Mouse (Mus musculus): Measurements from ENCODE around the gene Cnfn. TPM values are rescaled to one million over a fixed set of nuclear protein-coding genes. Genes with fewer than 3 reads are reported as not detected.
"Not testable (repeated sequence)": the region's sequence is repeated elsewhere in the genome, so short reads cannot be mapped to it uniquely, and the experiment has no call there.

The Cnfn gene
- total RNA-seq, 2 experiments from 2014 or later, result not detected

- intact Hi-C loops (cut with DNase I), result loop anchor here (5.0 kb wide), 1 partner anchor 60 kb away; the partner anchor contains the start of gene Megf8
- DNase-seq, result no peak
These were observed 7.7 kb upstream of the Cnfn start for GRCm38 (mm10) chr7:25377100-25377700.

GRCm38 (mm10) chr7:25376556-25376955 is 7.0 kb upstream of the Cnfn start:
- intact Hi-C loops (cut with DNase I), result loop anchor here (5.0 kb wide), 1 partner anchor 59 kb away; the partner anchor contains the start of gene Megf8
- DNase-seq, result peak; percentile 86 to 91

DNA sequence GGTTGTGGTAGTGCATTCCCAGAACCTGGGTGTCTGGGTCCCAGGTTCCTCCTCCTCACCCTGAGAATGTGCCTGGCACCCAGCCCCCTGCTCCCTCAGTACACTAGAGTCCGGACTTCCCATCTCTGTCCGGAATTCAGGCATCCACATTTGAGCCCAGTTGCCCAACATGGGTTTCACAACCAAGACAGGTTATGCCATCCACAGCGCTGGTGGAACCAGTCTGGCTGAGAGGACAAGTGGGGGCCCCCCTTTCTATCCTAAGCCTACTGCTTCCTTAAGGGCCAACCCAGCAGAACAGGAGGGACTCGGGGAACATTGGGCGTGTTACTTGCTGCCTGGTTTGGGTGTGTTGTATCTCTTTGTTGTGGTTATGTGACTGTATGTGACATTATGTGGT is 2.9 kb upstream of the Cnfn start:
- DNase-seq, result no peak
- intact Hi-C loops (cut with DNase I), result no loop called here

- intact Hi-C loops (cut with DNase I), result loop anchor here (2.0 kb wide), 1 partner anchor 32 kb away; no protein-coding TSS in a partner anchor
- DNase-seq, result no peak
These were observed 1.2 kb downstream of the Cnfn start for GRCm38 (mm10) chr7:25368333-25368732.

DNA sequence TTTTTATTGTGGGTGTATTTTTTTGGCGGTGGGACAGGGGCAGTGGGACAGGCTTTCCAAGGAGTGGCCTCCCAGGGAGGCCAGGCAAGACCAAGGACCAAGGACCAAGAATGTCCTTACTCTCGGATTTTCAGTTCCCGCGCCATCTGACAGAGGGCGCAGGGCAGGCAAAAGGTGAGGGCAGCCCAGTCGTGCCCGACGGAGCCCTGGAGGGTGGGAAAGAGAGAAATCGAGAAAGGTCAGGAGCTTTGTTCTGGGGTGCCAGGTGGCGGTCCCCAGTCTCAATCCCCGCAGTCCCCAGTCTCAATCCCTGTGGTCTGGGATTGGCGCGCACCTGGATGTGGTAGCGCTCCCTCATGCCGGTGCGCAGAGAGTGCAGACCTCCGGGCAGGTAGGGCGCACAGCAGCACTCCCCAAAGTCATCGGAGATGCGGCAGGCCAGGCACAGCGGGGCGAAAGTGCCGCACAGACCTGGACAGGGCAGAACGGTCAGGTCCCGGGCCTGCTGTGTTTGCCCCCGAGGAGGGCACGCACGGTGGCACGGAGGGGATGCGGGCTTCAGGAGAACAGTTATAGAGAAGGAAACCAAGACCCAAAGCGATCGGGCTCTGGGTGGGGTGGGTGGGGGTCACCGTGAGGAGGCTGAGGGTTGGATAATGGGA is 1.8 kb downstream of the Cnfn start:
- DNase-seq, result no peak
- intact Hi-C loops (cut with DNase I), result loop anchor here (2.0 kb wide), 1 partner anchor 33 kb away; no protein-coding TSS in a partner anchor

GRCm38 (mm10) chr7:25365937-25366625 is 3.4 kb downstream of the Cnfn start:
- DNase-seq, result no peak
- intact Hi-C loops (cut with DNase I), result no loop called here

DNA sequence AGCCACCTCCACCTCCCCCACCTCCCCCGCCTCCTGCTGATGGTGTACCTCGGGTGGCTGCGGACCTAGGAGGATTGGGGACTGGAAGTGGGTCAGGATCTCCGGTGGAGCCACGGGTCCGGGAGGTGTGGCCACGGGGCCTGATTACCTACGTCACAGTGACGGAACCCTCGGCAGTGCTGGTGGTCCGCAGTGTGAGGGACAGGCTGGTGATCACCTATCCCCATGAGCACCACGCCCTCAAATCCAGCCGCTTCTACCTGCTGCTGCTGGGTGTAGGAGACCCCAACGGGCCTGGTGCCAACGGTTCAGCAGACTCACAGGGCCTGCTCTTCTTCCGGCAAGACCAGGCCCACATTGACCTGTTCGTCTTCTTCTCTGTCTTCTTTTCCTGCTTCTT is 5.9 kb downstream of the Cnfn start:
- DNase-seq, result no peak
- intact Hi-C loops (cut with DNase I), result no loop called here

DNA sequence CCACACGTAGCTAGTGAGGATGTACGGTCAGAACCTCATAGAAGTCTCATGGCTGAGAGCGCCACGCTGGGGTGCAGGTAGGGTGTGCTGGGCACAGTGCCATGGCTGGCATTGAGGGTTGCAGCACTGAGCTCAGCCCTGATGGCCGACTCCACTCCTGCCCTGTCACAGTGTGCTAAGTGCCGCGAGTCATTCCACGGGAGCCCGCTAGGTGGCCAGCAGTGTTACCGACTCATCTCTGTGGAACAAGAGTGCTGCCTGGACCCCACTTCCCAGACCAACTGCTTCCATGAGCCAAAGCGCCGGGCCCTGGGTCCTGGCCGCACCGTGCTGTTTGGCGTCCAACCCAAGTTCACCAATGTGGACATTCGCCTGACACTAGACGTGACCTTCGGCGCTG is 6.4 kb downstream of the Cnfn start:
- intact Hi-C loops (cut with DNase I), result no loop called here

DNA sequence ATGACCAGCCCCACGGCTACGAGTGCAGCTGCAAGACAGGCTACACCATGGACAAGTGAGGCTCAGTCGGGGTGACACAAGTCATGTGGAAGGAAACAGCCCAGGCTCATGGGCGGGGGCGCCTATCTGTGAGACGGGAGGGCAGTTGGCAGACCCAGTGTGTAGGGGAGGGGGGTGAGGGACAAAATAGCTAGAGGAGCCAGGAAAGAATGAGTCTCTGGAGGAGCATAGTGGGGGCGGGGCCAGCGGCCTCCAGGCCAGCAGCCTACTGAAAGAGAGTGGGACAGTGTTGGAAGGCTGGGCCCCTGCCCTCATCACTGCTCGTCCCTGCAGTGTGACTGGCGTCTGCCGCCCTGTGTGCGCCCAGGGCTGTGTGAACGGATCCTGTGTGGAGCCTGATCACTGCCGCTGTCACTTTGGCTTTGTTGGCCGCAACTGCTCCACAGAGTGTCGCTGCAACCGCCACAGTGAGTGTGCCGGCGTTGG is 10.8 kb downstream of the Cnfn start:
- intact Hi-C loops (cut with DNase I), result no loop called here
- no peak for DNase-seq

More for the DNA sequence above, 6.4 kb downstream of the Cnfn start:
- DNase-seq, result no peak

GRCm38 (mm10) chr7:25348861-25349260 is 20.7 kb downstream of the Cnfn start:
- no peak for DNase-seq
- intact Hi-C loops (cut with DNase I), result no loop called here

DNA sequence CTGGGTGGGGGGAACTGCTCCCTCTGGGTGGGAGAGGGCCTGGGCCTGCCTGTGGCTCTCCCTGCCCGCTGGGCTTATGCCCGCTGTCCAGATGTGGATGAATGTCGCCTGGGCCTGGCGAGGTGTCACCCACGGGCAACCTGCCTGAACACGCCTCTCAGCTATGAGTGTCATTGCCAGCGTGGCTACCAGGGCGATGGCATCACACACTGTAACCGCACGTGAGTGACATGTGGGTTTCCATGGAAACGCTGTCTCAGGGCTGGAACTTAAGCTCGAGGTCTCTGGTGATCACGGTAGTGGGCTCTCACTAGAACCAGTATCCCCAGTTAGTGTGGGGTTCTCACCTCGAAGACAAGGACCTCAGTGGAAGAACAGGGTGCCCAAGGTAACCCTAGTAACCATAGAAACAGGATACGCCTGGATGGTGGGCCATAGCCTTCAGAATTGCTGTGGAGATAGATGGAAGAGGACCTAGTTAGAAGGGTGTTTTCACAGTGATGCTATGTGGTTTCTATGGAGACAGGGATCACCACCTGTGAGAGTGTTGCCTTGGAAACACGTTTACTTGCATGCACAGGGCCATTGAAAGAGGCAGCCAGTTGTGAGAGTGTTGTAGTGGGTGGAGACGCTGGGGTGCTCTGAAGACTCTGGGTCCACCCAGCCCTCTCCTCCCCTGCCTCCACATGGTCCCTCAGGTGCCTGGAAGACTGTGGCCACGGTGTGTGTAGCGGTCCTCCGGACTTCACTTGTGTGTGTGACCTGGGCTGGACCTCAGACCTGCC is 28.3 kb downstream of the Cnfn start:
- DNase-seq, result no peak

DNA sequence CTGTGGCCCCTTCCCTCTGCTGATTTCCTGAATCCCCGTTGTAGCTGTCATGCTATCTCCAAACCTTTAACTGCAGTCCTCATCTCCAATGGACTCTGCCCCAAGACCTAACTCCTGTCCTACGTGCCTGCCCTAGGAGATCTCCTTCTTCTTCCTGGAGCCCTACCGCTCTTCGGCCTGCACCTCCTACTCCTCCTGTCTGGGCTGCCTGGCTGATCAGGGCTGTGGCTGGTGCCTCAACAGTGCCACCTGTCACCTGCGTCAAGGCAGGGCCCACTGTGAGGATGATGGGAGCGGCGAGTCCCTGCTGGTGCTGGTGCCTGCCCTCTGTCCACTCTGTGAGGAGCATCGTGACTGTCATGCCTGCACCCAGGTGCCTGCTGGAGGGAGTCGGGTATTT is 30.2 kb downstream of the Cnfn start:
- DNase-seq, result no peak
- intact Hi-C loops (cut with DNase I), result no loop called here

More for the DNA sequence above, 28.3 kb downstream of the Cnfn start:
- intact Hi-C loops (cut with DNase I), result no loop called here

DNA sequence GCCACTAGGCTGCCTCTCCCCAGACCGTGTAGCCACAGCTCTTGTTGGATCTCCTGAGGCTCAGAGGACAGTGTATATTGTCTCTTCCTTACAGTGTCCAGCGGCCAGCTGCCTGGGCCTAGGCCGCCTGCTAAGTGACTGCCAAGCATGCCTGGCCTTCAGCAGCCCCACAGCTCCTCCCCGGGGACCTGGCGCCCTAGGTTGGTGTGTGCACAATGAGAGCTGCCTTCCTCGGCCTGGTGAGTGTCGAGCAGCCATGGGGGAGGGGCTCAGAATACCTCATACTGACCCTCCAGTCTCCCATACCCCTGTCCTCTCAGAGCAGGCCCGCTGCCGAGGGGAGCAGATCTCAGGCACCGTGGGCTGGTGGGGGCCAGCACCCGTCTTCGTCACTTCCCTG is 35.1 kb downstream of the Cnfn start:
- intact Hi-C loops (cut with DNase I), result loop anchor here (5.0 kb wide), 1 partner anchor 202 kb away; no protein-coding TSS in a partner anchor
- no peak for DNase-seq

GRCm38 (mm10) chr7:25333596-25334307 is 35.8 kb downstream of the Cnfn start:
- intact Hi-C loops (cut with DNase I), result loop anchor here (5.0 kb wide), 1 partner anchor 201 kb away; no protein-coding TSS in a partner anchor

DNA sequence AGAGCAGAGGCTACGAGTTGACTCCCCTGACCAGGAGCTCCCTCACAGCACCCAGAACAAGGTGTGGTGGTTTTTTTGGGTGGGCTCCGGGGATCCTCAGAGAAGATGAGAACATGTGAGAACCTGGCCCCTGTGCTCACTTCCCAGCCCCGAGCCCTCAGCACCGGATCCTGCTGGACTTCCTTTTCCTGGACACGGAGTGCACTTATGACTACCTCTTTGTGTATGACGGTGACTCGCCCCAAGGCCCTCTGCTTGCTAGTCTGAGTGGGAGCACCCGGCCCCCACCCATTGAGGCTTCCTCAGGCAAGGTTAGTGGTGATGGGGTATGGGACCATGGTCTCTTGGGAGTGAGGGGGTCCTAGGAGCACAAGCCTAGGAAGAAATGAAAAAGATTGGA is 43.3 kb downstream of the Cnfn start:
- intact Hi-C loops (cut with DNase I), result loop anchor here (5.0 to 10.0 kb wide), 2 partner anchors 76 to 251 kb away; partner anchors contain the start of genes Grik5 and Zfp574
- peak in 1 of 2 experiments; percentile 15 for DNase-seq

More at GRCm38 (mm10) chr7:25333596-25334307, 35.8 kb downstream of the Cnfn start:
- DNase-seq, result peak; percentile 73 to 76

DNA sequence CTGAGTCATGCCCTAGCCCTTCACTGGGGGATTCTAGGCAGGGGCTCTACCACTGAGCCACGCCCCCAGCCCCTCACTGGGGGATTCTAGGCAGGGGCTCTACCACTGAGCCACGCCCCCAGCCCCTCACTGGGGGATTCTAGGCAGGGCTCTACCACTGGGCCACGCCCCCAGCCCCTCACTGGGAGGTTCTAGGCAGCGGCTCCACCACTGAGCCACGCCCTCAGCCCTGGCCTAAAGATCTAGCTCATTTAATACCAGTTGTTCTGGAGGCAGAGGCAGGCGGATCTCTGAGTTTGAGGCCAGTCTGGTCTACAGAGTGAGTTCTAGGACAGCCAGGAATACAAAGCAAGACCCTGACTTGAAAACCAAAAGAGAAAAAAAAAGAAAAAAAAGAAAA is 44.1 kb downstream of the Cnfn start:
- intact Hi-C loops (cut with DNase I), result loop anchor here (5.0 to 10.0 kb wide), 2 partner anchors 77 to 251 kb away; partner anchors contain the start of genes Grik5 and Zfp574
- DNase-seq, result not testable (repeated sequence)

GRCm38 (mm10) chr7:25323219-25323618 is 46.3 kb downstream of the Cnfn start:
- intact Hi-C loops (cut with DNase I), result loop anchor here (10.0 kb wide), 1 partner anchor 248 kb away; the partner anchor contains the start of genes Grik5 and Zfp574
- DNase-seq, result no peak

GRCm38 (mm10) chr7:25322058-25322484 is 47.5 kb downstream of the Cnfn start:
- DNase-seq, result no peak
- intact Hi-C loops (cut with DNase I), result loop anchor here (10.0 kb wide), 1 partner anchor 247 kb away; the partner anchor contains the start of genes Grik5 and Zfp574
